Mouse (Mus musculus): ENCODE measurements around the gene Sstr2.

Sstr2 gene

DNA sequence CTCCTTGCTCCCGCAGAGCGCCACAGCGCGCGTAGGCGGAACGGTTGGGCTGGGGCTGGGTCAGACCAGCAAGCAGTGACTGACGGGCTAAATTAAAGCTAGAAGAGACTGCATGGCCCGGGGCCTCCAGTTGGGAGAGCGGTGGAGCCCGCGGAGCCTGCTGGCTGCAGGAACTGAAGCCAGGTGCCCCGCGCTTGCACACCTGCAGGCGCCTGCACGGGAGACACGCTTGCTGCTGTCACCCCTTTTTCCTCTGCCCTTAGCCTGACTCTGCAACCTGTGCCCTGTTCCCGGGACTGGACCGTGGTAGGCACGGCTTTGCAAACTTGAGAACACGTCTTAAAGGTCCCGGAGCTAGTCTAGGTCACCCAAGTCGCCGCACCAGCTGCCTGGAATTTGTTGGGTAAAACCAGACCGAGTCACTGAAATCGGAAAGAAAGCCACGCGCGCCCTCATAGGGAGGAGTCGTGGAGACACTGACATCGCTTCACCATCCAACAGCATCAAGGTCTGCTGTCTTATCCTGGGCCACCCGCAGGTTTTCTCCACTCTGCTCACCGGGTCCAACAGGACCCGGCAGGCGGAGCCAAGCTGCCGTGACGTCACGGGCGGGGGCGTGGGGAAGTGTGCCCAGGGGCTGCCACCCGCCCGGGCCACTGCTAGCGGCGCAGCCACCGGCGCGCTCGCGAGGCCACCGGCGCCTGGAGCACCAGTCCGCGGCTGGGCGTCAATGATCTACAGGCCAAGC is at the start of gene Sstr2:
Gene Sstr2, plus strand, starts transcription at position 671 of the 748 bp plus-strand sequence.
- peak; percentile 59 to 72 for DNase-seq

DNA sequence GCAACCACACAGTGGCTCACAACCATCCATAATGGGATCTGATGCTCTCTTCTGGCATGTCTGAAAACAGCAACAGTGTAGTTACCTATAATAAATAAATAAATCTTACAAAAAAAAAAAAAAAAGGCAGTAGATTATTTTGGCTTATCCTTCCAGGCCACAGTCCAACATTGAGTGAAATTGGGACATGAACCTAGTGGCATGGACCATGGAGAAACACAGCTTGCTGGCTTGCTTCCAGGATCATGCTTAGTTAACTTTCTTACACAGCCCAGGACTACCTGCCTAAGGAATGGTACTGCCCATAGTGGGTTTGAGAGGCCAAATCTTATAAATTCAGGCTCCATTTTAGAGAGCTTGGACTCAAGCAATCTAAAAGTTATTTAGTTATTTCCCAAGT is 47.5 kb upstream of the Sstr2 start:
- no peak for DNase-seq

DNA sequence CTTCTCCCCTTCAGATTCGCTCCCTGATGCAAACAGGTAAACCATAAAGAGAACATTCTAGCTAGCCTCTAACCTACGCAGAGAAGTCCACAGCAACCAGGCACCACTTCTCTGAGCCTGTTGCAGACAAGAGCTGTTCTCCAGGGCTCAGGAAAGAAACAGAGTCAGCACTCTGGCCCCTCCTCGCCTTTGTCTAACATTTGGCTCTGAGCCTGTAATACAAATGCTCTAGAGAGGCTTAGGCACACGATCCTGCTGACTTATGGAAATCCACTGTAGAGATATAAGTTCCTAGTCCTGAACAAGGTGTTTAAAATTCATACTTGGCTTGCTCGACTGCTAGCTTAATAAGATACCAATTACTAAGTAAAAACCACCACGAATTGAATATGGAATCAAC is 46.5 kb upstream of the Sstr2 start:
- peak; percentile 6 to 22 for DNase-seq

DNA sequence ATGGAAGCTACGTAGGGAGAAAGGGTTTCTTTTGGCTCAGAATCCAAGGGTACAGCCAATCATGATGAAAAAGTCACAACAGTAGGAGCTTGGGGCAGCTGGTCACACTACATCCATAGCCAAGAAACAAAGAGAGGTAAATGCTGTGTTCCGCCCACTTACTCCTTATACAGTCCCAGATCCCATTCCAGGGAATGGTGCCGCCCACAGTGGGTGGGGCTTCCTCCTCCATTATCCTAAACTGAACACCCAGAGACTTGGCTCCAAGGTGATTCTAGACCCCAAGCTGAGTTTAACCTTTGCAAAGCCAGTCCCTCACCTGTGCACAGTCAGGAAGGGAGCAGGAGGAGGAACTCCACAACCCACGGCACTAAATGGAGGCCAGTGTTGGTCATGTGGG is 41.9 kb upstream of the Sstr2 start:
- DNase-seq: no peak

DNA sequence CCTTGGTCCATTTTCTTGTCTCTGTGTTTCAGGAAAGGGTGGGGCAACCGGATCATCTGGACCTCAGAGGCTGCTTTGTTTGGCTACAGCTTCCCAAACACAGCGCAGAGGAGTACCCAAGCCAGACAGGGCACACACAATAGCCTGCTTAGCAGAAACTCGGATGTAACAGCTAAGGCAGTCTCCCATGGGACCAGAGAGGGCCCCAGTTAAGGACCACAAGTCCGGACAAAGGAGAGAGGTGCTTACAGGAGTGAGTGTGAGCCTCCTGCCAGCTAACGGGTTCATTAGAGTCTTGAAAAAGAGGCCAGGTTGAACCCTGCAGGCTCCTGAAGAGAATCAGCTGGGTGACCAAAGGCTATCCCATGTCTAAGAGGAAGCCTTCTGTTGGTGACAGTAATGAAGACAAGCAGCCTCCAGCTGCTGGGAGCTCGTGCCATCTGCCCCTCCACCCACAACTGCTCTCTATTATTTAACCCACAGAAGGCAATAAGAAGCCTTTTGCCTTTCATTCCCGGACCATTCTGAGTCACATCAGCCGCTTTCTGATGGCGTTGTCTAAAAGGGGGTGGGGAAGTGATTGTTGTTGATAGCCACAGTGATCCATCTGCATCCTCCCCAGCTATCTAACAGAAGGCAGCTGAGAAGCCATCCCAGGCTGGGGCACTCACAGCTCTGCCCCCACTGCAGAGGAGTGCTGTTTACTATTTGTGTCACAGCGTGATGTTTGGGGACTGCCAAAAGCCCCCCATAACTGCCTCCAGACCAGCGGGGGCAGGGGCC is 35.1 kb upstream of the Sstr2 start:
- DNase-seq: peak; percentile 9 to 37

DNA sequence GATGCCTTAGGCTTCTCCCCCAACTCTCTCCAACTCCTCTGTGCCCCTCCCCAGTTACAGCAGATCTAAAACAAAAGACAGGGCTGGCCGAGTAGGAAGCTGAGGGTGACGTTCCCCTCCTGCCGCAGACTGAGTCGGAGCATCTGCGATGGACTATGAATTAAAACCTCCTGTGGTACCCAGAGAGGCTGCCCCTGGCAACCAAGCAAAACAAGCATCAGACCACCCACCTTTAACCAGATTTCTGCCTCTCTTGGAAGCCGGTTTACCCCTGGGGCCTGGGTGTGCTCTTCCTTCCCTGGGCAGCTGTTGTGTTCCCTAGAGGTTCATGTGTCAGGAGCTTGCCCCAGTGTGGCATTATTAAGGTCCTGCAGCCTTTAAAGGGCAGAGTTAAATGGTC is 32.7 kb upstream of the Sstr2 start:
- DNase-seq: no peak

DNA sequence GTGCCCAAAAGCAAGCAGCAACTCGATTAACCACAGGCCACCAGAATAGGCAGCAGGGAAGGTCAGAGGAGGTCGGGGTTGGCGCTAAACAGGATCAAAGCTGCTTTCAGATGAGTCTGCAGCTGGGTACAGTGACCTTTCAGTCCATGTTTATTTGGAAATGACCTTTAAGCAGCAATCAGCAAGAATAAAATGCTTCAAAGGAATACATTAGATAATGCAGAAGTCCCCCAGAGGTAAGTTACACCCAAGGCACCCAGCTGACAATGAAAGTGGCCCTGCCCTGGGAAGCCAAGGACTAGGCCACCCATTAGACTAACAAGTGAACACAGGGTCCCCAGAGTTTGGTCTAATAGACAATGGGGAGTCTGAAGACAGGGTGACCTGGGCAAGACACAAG is 30.2 kb upstream of the Sstr2 start:
- no peak for DNase-seq

DNA sequence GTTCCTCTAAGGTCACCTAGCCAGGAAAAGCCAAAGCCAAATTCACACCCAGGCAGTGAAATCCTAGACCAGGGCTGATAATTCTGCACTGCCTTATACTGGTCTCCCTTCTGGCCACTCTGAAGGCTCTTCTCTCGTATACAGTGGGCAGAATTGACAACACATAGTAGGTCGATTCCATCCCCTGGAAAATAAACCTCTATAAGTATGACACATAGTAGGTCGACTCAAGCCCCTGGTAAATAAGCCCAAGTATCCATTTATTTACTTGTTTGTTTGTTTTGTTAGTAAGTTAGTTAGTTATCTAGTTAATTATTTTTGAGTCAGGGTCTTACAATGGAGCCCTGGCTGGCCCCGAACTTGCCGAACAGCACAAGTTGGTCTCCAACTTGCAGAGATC is 24.0 kb upstream of the Sstr2 start:
- no peak for DNase-seq

DNA sequence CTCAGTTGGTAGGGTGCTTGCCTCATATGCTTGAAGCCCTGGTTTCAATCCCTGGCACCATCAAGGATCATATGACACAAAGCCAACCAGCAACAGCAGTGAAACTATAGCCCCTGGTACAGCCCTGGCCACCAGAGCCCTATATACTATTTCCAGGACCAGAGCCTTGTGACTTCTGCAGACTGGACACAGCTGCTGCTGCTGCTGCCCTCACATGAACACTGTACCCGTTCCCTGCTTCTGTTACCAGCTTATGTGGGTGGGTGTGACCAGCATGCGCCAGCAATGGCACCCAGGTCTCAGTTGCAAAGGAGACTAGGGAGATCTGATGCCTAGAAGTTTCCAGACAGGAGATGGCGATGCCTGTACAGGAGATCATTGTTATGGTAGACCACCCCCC is 21.5 kb upstream of the Sstr2 start:
- no peak for DNase-seq

DNA sequence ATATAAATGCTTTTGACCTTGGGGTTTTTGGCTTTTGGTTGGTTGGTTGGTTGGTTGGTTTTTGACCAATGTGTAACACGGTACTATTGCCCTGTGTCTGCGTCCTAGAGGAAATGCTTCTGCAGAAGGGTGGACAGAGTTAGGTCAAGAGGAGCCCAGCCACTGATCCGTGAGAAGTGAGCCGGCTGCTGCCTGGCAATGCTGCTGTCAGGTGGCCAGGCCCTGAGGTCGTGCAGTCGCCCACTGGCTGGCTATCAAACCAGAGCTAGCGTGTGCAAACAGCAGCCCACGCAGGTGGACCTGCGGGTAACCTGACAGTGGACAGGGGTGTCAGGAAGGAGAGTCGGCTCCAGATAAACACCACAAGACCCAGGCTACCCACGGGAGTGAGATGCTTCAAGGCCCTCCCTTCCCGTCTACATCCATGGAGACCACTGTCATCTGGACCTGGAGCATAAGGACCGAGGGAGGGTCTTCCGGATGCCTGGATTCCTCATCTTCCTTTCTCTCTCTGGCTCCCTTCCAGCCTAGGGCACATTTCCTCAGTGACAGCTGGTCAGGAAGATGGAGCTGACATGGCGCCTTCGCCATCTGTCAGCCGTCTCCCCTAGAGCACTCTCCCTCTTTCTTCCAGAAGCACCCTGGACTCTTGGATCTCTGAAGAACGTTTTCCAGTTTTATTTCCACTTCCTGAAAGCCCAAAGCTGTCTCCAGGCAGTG is 18.5 kb upstream of the Sstr2 start:
- DNase-seq: no peak

DNA sequence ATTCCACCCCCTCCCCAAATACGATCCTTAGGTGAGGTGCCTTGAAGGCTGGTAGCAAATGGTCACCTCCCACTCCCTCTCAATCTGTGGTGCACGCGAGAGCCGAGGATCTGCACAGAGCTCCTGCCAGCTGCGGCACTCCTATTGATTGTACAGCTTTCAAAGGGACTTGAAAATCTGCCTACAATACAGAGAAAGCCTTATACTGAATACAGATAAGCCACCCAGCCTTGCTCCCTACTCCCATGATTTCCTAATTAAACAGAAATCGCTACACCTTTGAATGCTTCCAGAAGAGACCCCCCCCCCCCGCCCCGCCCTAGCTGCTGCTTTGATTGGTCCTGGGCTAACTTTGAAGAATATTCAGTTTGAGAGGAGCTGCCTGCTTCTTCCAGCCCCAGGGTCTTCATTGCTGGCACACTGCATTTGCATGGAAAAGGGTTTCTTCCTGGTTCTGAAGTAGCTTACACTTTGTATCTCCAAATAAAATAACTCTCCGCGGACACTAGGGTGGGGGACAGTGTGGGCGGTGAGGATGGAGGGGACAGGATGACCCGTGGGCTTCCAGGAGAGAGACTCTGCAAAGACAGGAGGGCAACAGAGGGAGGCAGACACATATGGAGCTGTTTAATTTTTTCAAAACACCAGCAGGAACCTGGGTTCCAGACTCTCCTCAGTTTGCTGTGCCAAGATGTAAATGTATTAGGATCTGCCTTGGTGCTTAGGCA is 17.4 kb upstream of the Sstr2 start:
- DNase-seq: no peak

DNA sequence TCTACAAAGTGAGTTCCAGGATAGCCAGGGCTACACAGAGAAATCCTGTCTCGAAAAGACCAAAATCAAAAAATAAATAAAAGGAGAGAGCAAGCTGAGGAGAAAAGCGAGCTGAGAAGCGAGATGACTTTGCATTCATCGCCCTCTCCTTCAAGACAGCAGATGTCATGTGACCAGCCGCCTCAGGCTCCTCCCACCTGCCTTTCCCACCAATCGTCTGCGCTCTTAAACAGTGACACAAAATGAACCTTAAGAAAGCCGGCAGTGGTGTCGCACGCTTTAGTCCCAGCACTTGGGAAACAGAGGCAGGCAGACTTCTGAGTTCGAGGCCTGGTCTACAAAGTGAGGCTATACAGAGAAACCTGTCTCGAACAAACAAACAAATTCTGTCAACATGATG is 11.6 kb upstream of the Sstr2 start:
- no peak for DNase-seq

DNA sequence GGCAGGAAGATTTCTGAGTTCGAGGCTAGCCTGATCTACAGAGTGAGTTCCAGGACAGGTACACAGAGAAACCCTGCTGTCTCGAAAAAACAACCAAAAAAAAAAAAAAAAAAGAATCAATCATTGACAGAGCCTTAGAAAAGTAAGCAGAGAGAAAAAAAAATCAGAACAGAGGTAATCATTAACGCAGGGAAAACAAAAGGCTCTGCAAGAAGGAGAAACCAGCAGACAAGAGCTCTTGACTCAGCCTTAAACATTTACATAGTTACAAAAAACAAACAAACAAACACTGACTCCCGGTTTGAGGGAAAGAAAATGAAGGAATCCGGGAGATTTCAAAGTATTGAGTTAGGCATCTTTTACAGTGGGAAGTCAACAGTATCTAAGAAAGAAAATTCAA is 9.6 kb upstream of the Sstr2 start:
- DNase-seq: no peak

DNA sequence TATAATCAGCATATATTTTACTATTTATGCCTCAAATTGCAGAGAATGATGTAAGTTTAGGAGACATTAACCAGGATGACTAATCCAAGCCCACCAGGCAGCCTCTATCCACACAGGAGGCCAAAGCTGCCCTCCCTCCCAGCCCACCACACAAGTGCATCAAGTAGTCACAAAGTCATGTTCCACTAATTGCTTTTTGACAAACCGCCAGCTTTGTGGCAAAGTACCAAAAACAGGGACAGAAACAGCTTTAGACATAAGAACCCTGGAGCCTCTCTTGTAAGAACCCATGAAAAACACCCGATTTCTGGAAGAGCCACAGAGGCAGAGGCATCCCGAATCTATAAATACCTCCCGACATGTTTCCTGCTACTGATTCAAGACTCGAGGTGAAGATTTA is 8.9 kb upstream of the Sstr2 start:
- no peak for DNase-seq

DNA sequence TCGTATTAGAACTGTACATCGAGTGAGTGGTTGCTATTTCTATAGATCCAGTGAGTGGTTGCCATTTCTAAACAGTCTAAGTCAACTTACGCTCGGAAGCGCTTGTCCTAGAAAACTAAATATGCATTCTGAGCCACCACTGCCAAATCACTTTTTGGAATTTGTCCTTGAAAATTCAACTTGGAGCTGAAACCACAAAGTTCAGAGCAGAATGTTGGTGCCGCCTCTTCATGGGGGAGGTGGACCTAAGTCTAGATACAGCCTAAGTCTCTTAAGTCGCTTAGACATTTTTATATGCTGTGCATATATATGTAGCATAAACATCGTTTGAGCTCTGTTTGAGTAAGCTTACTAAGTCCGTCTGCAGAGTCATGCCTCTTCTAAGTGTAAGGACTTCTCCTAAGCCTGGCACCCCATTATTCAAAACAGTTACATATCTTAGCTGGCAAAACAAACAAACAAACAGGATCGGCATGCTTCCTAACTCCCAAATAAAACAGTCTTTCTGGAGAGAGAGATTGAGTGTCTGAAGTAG is 8.0 kb upstream of the Sstr2 start:
- DNase-seq: no peak

DNA sequence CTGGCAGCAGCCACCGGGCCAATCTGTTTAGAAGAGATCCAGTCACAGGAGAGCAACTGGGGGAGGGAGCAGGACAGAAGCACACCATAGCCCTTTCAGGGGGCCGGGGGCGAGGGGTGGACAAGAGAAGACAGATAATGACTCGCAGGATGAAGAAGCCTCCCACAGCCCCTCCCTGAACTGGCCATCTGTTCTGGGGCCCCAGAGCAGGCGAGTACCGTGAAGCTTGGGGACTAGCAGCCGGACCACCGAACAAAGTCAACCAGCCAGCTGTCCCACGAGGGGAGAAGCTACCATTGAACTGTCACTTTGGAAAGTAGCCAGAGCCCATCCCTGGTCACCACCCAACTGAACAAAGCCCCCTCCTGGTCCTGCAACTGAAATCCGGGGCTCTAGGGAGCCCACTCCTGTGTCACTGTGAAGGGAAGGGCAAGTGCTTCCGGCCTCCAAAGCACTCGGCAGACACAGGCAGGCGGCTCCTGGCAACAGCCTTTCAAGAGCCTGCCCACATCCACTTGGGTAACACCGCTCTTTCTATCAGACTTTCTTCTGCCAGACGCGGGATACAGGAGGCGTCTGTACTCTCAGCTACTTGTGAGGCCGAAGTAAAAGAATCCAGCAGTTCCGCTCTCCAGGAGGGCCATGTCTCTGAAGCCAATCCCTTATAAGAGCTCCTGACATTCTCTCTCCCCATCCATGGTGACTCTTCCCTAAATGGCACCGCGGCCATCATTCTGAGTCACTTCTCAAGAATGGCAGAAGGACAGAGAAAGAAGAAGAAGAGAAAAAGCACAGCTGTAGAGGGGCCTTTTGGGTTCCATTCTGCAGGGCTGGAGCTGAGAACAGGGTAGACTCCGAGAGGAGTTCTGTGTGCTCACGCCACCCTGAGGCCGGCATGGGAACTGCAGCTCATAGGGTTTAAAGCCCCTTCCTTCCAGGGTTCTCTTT is 7.2 kb upstream of the Sstr2 start:
- peak; percentile 53 to 69 for DNase-seq

DNA sequence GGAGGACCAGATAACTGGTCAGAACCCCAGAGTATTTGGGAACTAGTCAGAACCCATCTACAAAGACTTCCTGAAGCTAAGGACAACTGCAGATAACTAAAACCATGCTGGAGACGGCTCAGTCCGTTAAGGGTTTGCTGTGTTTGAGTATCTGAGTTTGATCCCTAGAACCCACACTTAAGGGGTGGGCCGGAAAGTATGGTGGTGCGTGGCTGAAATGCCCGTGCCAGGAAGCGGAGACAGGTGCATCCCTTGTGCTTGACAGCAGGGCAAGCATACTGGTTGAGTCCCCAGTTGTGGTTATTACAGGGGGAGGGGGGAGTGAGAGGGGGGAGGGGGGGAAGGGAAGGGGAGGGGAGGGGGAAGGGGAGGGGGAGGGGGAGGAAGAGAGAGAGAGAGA is 4.7 kb upstream of the Sstr2 start:
- no peak for DNase-seq

DNA sequence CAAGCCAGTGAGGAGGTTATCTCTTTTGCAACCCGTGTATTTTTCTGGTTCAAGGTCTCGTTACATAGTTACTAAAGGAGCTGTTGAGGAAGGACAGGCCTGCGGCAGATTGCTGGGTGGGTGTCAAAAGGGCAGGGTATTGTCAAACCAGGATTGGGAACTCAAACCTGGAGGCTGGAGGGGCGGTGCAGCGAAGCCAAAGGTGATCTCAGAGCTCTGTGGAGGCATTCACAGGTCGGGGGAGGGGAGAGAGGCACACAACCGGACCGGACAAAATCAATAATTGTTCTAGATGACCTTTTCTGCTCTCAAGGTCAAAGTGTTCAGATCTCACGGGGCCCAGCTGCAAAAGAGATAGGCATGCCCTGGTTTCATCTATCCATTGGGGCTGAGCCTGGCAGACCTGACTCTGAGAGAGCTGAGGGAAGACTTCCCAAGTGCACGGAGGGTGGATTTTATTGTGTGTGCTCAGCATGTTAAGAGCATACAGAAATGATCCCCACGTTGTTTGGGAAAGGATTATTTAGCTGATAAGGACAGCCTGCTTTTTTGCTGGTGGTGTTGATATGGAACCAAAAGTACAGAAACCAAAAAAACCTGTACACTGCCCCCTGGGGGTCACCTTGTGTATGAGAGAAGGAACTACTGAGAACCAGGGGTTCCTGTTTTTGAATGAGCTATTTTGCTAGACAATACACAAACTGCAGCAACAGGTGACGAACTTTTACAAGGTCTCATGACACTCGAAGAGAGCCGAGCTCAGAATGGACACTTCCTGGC is 1.8 kb upstream of the Sstr2 start:
- DNase-seq: peak; percentile 41 to 68

DNA sequence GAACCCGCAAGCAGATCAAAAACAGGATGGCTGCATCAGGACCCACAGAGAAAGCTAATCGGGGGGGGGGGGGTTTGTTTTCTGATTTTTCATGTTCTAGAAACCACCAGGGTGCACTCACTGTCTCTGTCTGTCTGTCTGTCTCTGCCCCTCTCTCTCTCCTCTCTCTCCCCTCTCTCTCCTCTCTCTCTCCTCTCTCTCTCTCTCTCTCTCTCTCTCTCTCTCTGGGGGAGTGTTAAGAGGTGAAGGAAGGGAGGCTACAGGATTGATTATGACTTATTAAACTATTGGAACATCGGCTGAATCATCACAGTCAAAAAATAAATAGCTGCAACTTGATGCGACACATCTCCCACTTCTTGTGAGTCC is 855 bp upstream of the Sstr2 start:
- no peak for DNase-seq

DNA sequence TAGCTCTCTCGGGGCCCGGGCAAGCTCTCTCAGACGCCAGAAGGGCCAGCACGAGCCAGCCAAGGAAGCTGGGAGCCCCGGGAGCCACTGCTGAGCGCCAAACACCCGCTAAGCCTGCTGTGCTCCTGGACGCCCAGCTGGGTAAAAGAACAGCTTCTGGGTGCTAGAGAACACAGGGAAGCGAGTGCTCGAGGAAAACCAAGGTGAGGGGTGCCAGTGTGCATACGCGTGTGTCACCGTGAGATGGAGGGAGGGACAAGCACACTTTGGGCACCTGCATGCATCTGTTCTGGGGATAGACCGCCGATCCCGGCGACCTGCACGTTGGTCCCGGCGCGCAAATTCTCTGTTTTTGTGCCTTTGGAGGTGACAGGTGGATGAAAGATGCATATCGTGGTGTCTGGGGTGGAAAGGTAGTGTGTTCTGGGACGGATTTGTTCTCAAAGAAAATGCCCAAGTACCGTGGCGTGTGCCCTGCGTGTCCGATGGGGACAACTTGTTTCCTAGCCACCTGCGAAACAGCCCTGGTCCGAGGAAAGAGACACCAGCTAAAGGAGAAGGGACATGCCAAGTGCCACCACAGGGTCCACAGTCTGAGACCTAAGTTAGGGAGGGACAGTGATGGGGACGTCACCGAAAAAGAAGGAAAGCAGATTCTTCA is 408 bp downstream of the Sstr2 start:
- no peak for DNase-seq

All from lung, adult 18-20 months (tissue).